Mouse (Mus musculus): ENCODE measurements around the gene Adamts6. TPM values are rescaled to one million over a fixed set of nuclear protein-coding genes. Genes with fewer than 3 reads are reported as not detected.

The Adamts6 gene
- total and polyA plus RNA-seq, 3 experiments, result 0.03 to 0.08 TPM; not detected in 1

- Histone ChIP-seq H3K9ac (ENCODE audit: control insufficient read depth, low read depth, low read length, poor library complexity, severe bottlenecking) (no peak overlapping the region), H3K27me3 (ENCODE audit: control insufficient read depth in 1 of 2, insufficient read depth in 2 of 2, low read length in 2 of 2) (no peaks in the 10 kb centered on the region; a peak in 1 of 4 replicates), H3K79me2 (ENCODE audit: control insufficient read depth, insufficient read depth, low read length, poor library complexity) (no peaks in the 10 kb centered on the region), H3K4me1 (ENCODE audit: control insufficient read depth in 1 of 2, insufficient read depth in 2 of 2, low read length in 2 of 2) (no peaks in the 10 kb centered on the region), H3K9me3 (replicated peaks; ENCODE audit: insufficient read depth, low read length) (no peaks in the 10 kb centered on the region), H3K4me3 (ENCODE audit: control insufficient read depth in 1 of 2, insufficient read depth in 1 of 2, low read depth in 2 of 2, low read length in 2 of 2) (no peak overlapping the region), H3K36me3 (ENCODE audit: control insufficient read depth in 1 of 2, insufficient read depth in 2 of 2, low read length in 2 of 2) (no peaks in the 10 kb centered on the region), H3K27ac (ENCODE audit: control insufficient read depth, low read depth, low read length) (no peak overlapping the region)
- no peak for DNase-seq (ENCODE audit: low read depth, low spot score)
- TF ChIP-seq ZMIZ1 (IDR thresholded peaks at IDR 0.05; ENCODE audit: low read depth, low read length), result no peak
- no peak for TF ChIP-seq KAT2A (conservative IDR thresholded peaks at IDR 0.05; ENCODE audit: low read depth, low read length)
- no peak for TF ChIP-seq TBP (IDR thresholded peaks at IDR 0.05; ENCODE audit: low read depth, low read length)
- TF ChIP-seq MEF2A (IDR thresholded peaks at IDR 0.05; ENCODE audit: extremely low read depth, insufficient replicate concordance, low read depth, low read length, poor library complexity, severe bottlenecking), result no peak
- TF ChIP-seq CTCF (IDR thresholded peaks at IDR 0.05 in 2 of 3, conservative IDR thresholded peaks at IDR 0.05 in 1 of 3; ENCODE audit: control insufficient read depth in 1 of 3, insufficient read depth in 1 of 3, low read depth in 2 of 3, low read length in 3 of 3, poor library complexity in 1 of 3, severe bottlenecking in 1 of 3), result no peak
- TF ChIP-seq ELF1 (IDR thresholded peaks at IDR 0.05; ENCODE audit: low read depth, low read length), result no peak
- TF ChIP-seq MYB (IDR thresholded peaks at IDR 0.05; ENCODE audit: low read depth, low read length), result no peak
- no peak for TF ChIP-seq USF2 (IDR thresholded peaks at IDR 0.05; ENCODE audit: borderline replicate concordance in 1 of 2, insufficient read depth in 1 of 2, low read depth in 1 of 2, low read length in 2 of 2)
- no peak for TF ChIP-seq HCFC1 (IDR thresholded peaks at IDR 0.05; ENCODE audit: low read depth, low read length)
- no peak for TF ChIP-seq ZNF384 (IDR thresholded peaks at IDR 0.05; ENCODE audit: low read depth, low read length)
- no peak for TF ChIP-seq USF1 (IDR thresholded peaks at IDR 0.05; ENCODE audit: low read depth, low read length)
- no peak for TF ChIP-seq UBTF (IDR thresholded peaks at IDR 0.05; ENCODE audit: borderline replicate concordance, insufficient read depth, low read depth, low read length)
- TF ChIP-seq GABPA (IDR thresholded peaks at IDR 0.05; ENCODE audit: low read depth, low read length), result no peak
- no peak for TF ChIP-seq MAZ (IDR thresholded peaks at IDR 0.05; ENCODE audit: low read depth, low read length)
- no peak for TF ChIP-seq E2F4 (IDR thresholded peaks at IDR 0.05; ENCODE audit: borderline replicate concordance, low read depth, low read length)
- TF ChIP-seq POLR2AphosphoS2 (IDR thresholded peaks at IDR 0.05; ENCODE audit: low read length), result no peak
Measured at GRCm38 (mm10) chr13:104442559-104442958, 154.9 kb downstream of the Adamts6 start.

- no peaks in the 10 kb centered on the region for H3K79me2 ChIP-seq (ENCODE audit: control insufficient read depth, insufficient read depth, low read length, poor library complexity)
- no peaks in the 10 kb centered on the region for H3K4me1 ChIP-seq (ENCODE audit: control insufficient read depth in 1 of 2, insufficient read depth in 2 of 2, low read length in 2 of 2)
- H3K9ac ChIP-seq (ENCODE audit: control insufficient read depth, low read depth, low read length, poor library complexity, severe bottlenecking), result no peak overlapping the region
- no peaks in the 10 kb centered on the region for H3K36me3 ChIP-seq (ENCODE audit: control insufficient read depth in 1 of 2, insufficient read depth in 2 of 2, low read length in 2 of 2)
- H3K27ac ChIP-seq (ENCODE audit: control insufficient read depth, low read depth, low read length), result no peak overlapping the region
- no peak for DNase-seq (ENCODE audit: low read depth, low spot score)
- H3K27me3 ChIP-seq (ENCODE audit: control insufficient read depth in 1 of 2, insufficient read depth in 2 of 2, low read length in 2 of 2), result no peaks in the 10 kb centered on the region; a peak in 1 of 4 replicates
- H3K9me3 ChIP-seq (replicated peaks; ENCODE audit: insufficient read depth, low read length), result no peaks in the 10 kb centered on the region
- no peak for TF ChIP-seq NRF1 (IDR thresholded peaks at IDR 0.05; ENCODE audit: insufficient read depth, low read depth, low read length, poor library complexity, severe bottlenecking)
- TF ChIP-seq MAZ (IDR thresholded peaks at IDR 0.05; ENCODE audit: low read depth, low read length), result no peak
- no peak for TF ChIP-seq TBP (IDR thresholded peaks at IDR 0.05; ENCODE audit: low read depth, low read length)
- peak in 2 of 3 experiments; percentile 4 to 12; a peak in 1 of 6 replicates for TF ChIP-seq CTCF (IDR thresholded peaks at IDR 0.05 in 2 of 3, conservative IDR thresholded peaks at IDR 0.05 in 1 of 3; ENCODE audit: control insufficient read depth in 1 of 3, insufficient read depth in 1 of 3, low read depth in 2 of 3, low read length in 3 of 3, poor library complexity in 1 of 3, severe bottlenecking in 1 of 3)
- H3K4me3 ChIP-seq (ENCODE audit: control insufficient read depth in 1 of 2, insufficient read depth in 1 of 2, low read depth in 2 of 2, low read length in 2 of 2), result no peak overlapping the region
Measured at GRCm38 (mm10) chr13:104445437-104445836, 157.8 kb downstream of the Adamts6 start.

Measured in MEL (cell line).